Mouse (Mus musculus) C2C12 (cell line): ENCODE measurements at regions not wholly inside any gene's neighbourhood (a gene's known extent, or its start where the extent isn't known, plus 50 kb on each side); places are given as distances from the start of the nearest gene placed in this dataset.

Experiments
- CEBPB ChIP-seq: IDR thresholded peaks from one replicate; pipeline ENCODE4 v1.6.1; 2011; ENCODE audit warnings: low read depth, mild to moderate bottlenecking, control low read depth, moderate library complexity
- CTCF ChIP-seq: IDR thresholded peaks from one replicate; pipeline ENCODE4 v1.5.1; 2011; ENCODE audit not compliant: control insufficient read depth, insufficient read depth, insufficient read length
- FOSL1 ChIP-seq: IDR thresholded peaks from one replicate; pipeline ENCODE4 v1.8.0; 2011; ENCODE audit warnings: mild to moderate bottlenecking, low read length; ENCODE audit not compliant: poor library complexity, insufficient read depth, severe bottlenecking
- MAX ChIP-seq: IDR thresholded peaks from one replicate; pipeline ENCODE4 v1.6.1; 2011; ENCODE audit warnings: mild to moderate bottlenecking, control low read depth
- MYOD1 ChIP-seq: IDR thresholded peaks from one replicate; pipeline ENCODE4 v1.6.1; 2011; ENCODE audit warnings: low read depth; ENCODE audit not compliant: control insufficient read depth, insufficient read length
- USF1 ChIP-seq: IDR thresholded peaks from one replicate; pipeline ENCODE4 v1.6.1; 2011; ENCODE audit warnings: low read depth, mild to moderate bottlenecking, control low read depth, moderate library complexity

- TF ChIP-seq MAX (no peak), CTCF (no peak), MYOD1 (no peak), USF1 (no peak), FOSL1 (no peak), CEBPB (no peak)
These were observed 108.9 kb downstream of the Erv3 start for GRCm38 (mm10) chr2:131750679-131751078.
